Mouse (Mus musculus) embryonic facial prominence, embryonic 15.5 days (tissue): Measurements from ENCODE around the gene Paqr7. TPM values are rescaled to one million over a fixed set of nuclear protein-coding genes. Genes with fewer than 3 reads are reported as not detected.
"Not testable (repeated sequence)": the region's sequence is repeated elsewhere in the genome, so short reads cannot be mapped to it uniquely, and the experiment has no call there.

ENCODE experiments used
- ATAC-seq: fragments of 200-750 bp; cut with Nextera tagmentation; 2 replicates; pipeline ENCODE4 v1.8.0; 2017; ENCODE audit warnings: low read depth, moderate TSS enrichment; ENCODE audit not compliant: insufficient number of reproducible peaks, low FRiP score, low TSS enrichment
- H3K27ac ChIP-seq: fragments of 300-500 bp; sonication (generic); replicated peaks from 2 replicates; pipeline ENCODE4 v1.5.1; 2015; ENCODE audit warnings: mild to moderate bottlenecking, inconsistent platforms
- H3K27me3 ChIP-seq: fragments of 300-500 bp; sonication (generic); 2 replicates; pipeline ENCODE4 v1.6.1; 2015; ENCODE audit warnings: inconsistent platforms
- H3K36me3 ChIP-seq: fragments of 300-500 bp; sonication (generic); 2 replicates; pipeline ENCODE4 v1.6.1; 2015; ENCODE audit warnings: mild to moderate bottlenecking, inconsistent platforms
- H3K4me1 ChIP-seq: fragments of 300-500 bp; sonication (generic); 2 replicates; pipeline ENCODE4 v1.6.1; 2015; ENCODE audit warnings: inconsistent platforms
- H3K4me2 ChIP-seq: fragments of 300-500 bp; sonication (generic); replicated peaks from 2 replicates; pipeline ENCODE4 v1.6.1; 2015; ENCODE audit warnings: mild to moderate bottlenecking, inconsistent platforms
- H3K4me3 ChIP-seq: fragments of 300-500 bp; sonication (generic); replicated peaks from 2 replicates; pipeline ENCODE4 v1.5.1; 2015; ENCODE audit warnings: mild to moderate bottlenecking, inconsistent platforms
- H3K9ac ChIP-seq: fragments of 300-500 bp; sonication (generic); 2 replicates; pipeline ENCODE4 v1.6.1; 2015; ENCODE audit warnings: inconsistent platforms
- H3K9me3 ChIP-seq: fragments of 300-500 bp; sonication (generic); replicated peaks from 2 replicates; pipeline ENCODE4 v1.6.1; 2016; ENCODE audit warnings: inconsistent platforms
- WGBS: fragments of 180-500 bp; shearing (Covaris S2); methylation state at CpG from one replicate; pipeline ENCODE4 v1.1.7; 2015; 5-methylcytosine and 5-hydroxymethylcytosine counted together
- polyA plus RNA-seq: library from polyadenylated mRNA; unstranded; fragments of >200 nt; fragmentation: Nextera tagmentation; extraction: Ambion mirVana; gene quantifications from 2 replicates; pipeline ENCODE4 v1.2.1, GENCODE M21; 2015

Gene Paqr7
- polyA plus RNA-seq, 1 experiment from 2014 or later: 7.2 TPM

- no peak overlapping the region for H3K4me3 ChIP-seq
- H3K4me2 ChIP-seq: no peak overlapping the region
- no peak overlapping the region for H3K9ac ChIP-seq
- H3K9me3 ChIP-seq: no peaks in the 10 kb centered on the region
- no peak overlapping the region for H3K27ac ChIP-seq
- WGBS: 86% methylated on average over 11 of the region's 11 CpGs
- no peaks in the 10 kb centered on the region for H3K36me3 ChIP-seq
- no peaks in the 10 kb centered on the region for H3K27me3 ChIP-seq
- no peak for ATAC-seq
- H3K4me1 ChIP-seq: peaks cover 10% of the 10 kb centered on the region; the same call in 1 of the 2 replicates
Observed at GRCm38 (mm10) chr4:134489986-134490665, 6.4 kb upstream of the Paqr7 start.

GRCm38 (mm10) chr4:134491716-134492115, 4.8 kb upstream of the Paqr7 start:
- Histone ChIP-seq H3K36me3 (no peaks in the 10 kb centered on the region), H3K9me3 (no peaks in the 10 kb centered on the region), H3K27ac (no peak overlapping the region), H3K9ac (no peak overlapping the region), H3K4me2 (no peak overlapping the region), H3K4me1 (peaks cover 25% of the 10 kb centered on the region), H3K27me3 (no peaks in the 10 kb centered on the region), H3K4me3 (no peak overlapping the region)
- 0 out of 2 replicates have a peak, but pooled peaks have one; percentile 35 for ATAC-seq
- 48% methylated on average over 6 of the region's 6 CpGs for WGBS

- H3K9me3 ChIP-seq, H3K4me3 ChIP-seq, H3K27me3 ChIP-seq, H3K36me3 ChIP-seq, H3K27ac ChIP-seq, ATAC-seq, H3K9ac ChIP-seq, H3K4me2 ChIP-seq: not testable (repeated sequence)
- peaks cover 39% of the 10 kb centered on the region for H3K4me1 ChIP-seq
- WGBS: 91% methylated on average over 6 of the region's 6 CpGs
Observed at GRCm38 (mm10) chr4:134494161-134494560, 2.3 kb upstream of the Paqr7 start.

GRCm38 (mm10) chr4:134494780-134495545, 1.5 kb upstream of the Paqr7 start:
- Histone ChIP-seq H3K27me3 (no peaks in the 10 kb centered on the region), H3K4me2 (no peak overlapping the region), H3K4me3 (no peak overlapping the region), H3K36me3 (no peaks in the 10 kb centered on the region), H3K27ac (no peak overlapping the region), H3K9me3 (no peaks in the 10 kb centered on the region), H3K9ac (no peak overlapping the region), H3K4me1 (peaks cover 39% of the 10 kb centered on the region)
- peak; percentile 51; the same call in 1 of the 2 replicates for ATAC-seq
- WGBS: 64% methylated on average over 16 of the region's 16 CpGs

GRCm38 (mm10) chr4:134495546-134495923, 962 bp upstream of the Paqr7 start:
- H3K36me3 ChIP-seq: no peaks in the 10 kb centered on the region
- no peak for ATAC-seq
- no peak overlapping the region for H3K4me3 ChIP-seq
- H3K27me3 ChIP-seq: no peaks in the 10 kb centered on the region
- H3K4me1 ChIP-seq: peaks cover 39% of the 10 kb centered on the region
- 64% methylated on average over 5 of the region's 5 CpGs for WGBS
- H3K9me3 ChIP-seq: no peaks in the 10 kb centered on the region
- H3K9ac ChIP-seq: no peak overlapping the region
- peak overlapping the region; percentile 23; the same call in 1 of the 2 replicates for H3K27ac ChIP-seq
- H3K4me2 ChIP-seq: no peak overlapping the region

GRCm38 (mm10) chr4:134497223-134497622, 726 bp downstream of the Paqr7 start:
- no peaks in the 10 kb centered on the region for H3K36me3 ChIP-seq
- H3K9ac ChIP-seq: peak overlapping the region; percentile 50
- no peaks in the 10 kb centered on the region for H3K27me3 ChIP-seq
- 3% methylated on average over 6 of the region's 6 CpGs for WGBS
- H3K4me3 ChIP-seq: peak overlapping the region; percentile 58
- peaks cover 35% of the 10 kb centered on the region for H3K4me1 ChIP-seq
- H3K27ac ChIP-seq: 0 out of 2 replicates have a peak overlapping the region, but pooled peaks have one; percentile 68
- no peaks in the 10 kb centered on the region for H3K9me3 ChIP-seq
- no peak for ATAC-seq
- peak overlapping the region; percentile 97 for H3K4me2 ChIP-seq

- Histone ChIP-seq H3K9me3 (no peaks in the 10 kb centered on the region), H3K4me3 (no peak overlapping the region), H3K9ac (no peak overlapping the region), H3K27ac (no peak overlapping the region), H3K27me3 (no peaks in the 10 kb centered on the region), H3K36me3 (no peaks in the 10 kb centered on the region), H3K4me1 (peaks cover 32% of the 10 kb centered on the region), H3K4me2 (peak overlapping the region; percentile 97)
- no peak for ATAC-seq
- 58% methylated on average over 12 of the region's 12 CpGs for WGBS
Observed at GRCm38 (mm10) chr4:134497986-134498731, 1.7 kb downstream of the Paqr7 start.

GRCm38 (mm10) chr4:134498983-134499382, 2.5 kb downstream of the Paqr7 start:
- not testable (repeated sequence) for ATAC-seq, H3K9me3 ChIP-seq, H3K4me3 ChIP-seq, H3K27me3 ChIP-seq, H3K27ac ChIP-seq, H3K36me3 ChIP-seq, H3K9ac ChIP-seq, H3K4me2 ChIP-seq
- H3K4me1 ChIP-seq: peaks cover 32% of the 10 kb centered on the region
- WGBS: 86% methylated on average over 6 of the region's 6 CpGs

GRCm38 (mm10) chr4:134501095-134501494, 4.6 kb downstream of the Paqr7 start:
- no peak for ATAC-seq
- Histone ChIP-seq H3K36me3 (no peaks in the 10 kb centered on the region), H3K4me3 (no peak overlapping the region), H3K27ac (no peak overlapping the region), H3K4me1 (peaks cover 20% of the 10 kb centered on the region), H3K4me2 (no peak overlapping the region), H3K9ac (no peak overlapping the region), H3K27me3 (no peaks in the 10 kb centered on the region), H3K9me3 (no peaks in the 10 kb centered on the region)
- WGBS: 91% methylated on average over 6 of the region's 6 CpGs

- H3K36me3 ChIP-seq: peaks cover 5% of the 10 kb centered on the region; the same call in 1 of the 2 replicates
- H3K4me3 ChIP-seq: no peak overlapping the region
- H3K4me1 ChIP-seq: no peaks in the 10 kb centered on the region
- H3K9ac ChIP-seq: no peak overlapping the region
- no peak overlapping the region for H3K27ac ChIP-seq
- WGBS: 75% methylated on average over 4 of the region's 4 CpGs
- H3K4me2 ChIP-seq: no peak overlapping the region
- no peaks in the 10 kb centered on the region for H3K9me3 ChIP-seq
- no peak for ATAC-seq
- H3K27me3 ChIP-seq: no peaks in the 10 kb centered on the region
Observed at GRCm38 (mm10) chr4:134503686-134504357, 7.3 kb downstream of the Paqr7 start.
